Mouse (Mus musculus): ENCODE measurements around the gene Zfp710.
A peak's percentile ranks its signal among the peaks of the same experiment; 100 is the strongest.

DNA sequence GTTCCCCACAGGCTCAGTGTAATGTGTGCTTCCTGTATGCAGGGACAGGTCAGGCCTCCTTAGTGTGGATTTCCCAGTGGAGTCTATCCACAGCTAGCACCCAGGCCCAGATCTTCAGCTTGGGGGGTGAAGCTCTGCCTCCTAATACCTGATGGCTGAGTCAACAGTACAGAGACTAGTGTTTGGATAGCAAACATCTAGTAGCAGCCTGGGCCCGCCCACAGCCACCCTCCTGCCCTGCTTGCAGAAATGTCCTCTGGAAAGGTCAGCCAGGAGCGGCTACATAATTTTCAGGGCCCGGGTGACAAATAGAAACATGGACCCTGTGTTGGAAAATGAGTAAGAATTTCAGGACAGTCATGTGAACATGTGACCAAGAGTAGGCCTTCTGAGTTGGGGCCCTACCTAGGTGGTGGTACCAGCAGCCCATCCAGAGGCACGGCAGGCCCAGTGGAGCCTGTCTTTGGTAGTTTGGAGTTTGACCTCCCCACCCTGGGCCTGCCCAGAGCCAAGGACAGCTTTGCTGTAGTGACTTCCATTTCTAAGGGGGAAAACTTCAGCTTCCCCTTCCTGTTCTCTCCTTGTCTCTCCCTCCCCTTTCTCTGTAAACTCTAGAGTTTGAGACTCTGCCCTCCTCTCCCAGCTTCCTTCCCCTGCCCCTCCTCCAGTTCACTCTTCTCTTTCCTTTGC lies 32.5 kb downstream of the Zfp710 start:
- TF ChIP-seq POLR2A (IDR thresholded peaks at IDR 0.05; ENCODE audit: low read depth, low read length) (0 out of 2 replicates have a peak, but pooled peaks have one; percentile 27), USF1 (IDR thresholded peaks at IDR 0.05; ENCODE audit: low read depth, low read length) (peak; percentile 29; the same call in 1 of the 2 replicates), MAFK (IDR thresholded peaks at IDR 0.05; ENCODE audit: insufficient replicate concordance, low read length) (no peak)

Measured in CH12.LX (cell line).